Mouse (Mus musculus): ENCODE results near the gene Cnbd2. TPM values are rescaled to one million over a fixed set of nuclear protein-coding genes. Genes with fewer than 3 reads are reported as not detected.

The Cnbd2 gene
- polyA plus RNA-seq, 1 experiment = 1.6 TPM

- H3K4me3 ChIP-seq (ENCODE audit: control insufficient read depth, insufficient read depth, low read length) = no peak overlapping the region
- H3K27ac ChIP-seq (ENCODE audit: control insufficient read depth, insufficient read depth, low read length) = no peak overlapping the region
- no peaks in the 10 kb centered on the region for H3K36me3 ChIP-seq (ENCODE audit: control insufficient read depth, insufficient read depth, low read length)
- H3K27me3 ChIP-seq (ENCODE audit: control insufficient read depth, insufficient read depth, low read length) = no peaks in the 10 kb centered on the region
- no peak for DNase-seq
- TF ChIP-seq CTCF (IDR thresholded peaks at IDR 0.05; ENCODE audit: borderline replicate concordance, control insufficient read depth, extremely low read depth, insufficient read depth, low read length, poor library complexity) (no peak), POLR2A (IDR thresholded peaks at IDR 0.05; ENCODE audit: control insufficient read depth, extremely low read depth, insufficient read depth, low read length, poor library complexity) (no peak)
- H3K4me1 ChIP-seq (replicated peaks; ENCODE audit: control insufficient read depth, insufficient read depth, low read length) = no peaks in the 10 kb centered on the region
These were observed 6.4 kb downstream of the Cnbd2 start for GRCm38 (mm10) chr2:156318491-156318890.

GRCm38 (mm10) chr2:156321538-156321937 is 9.4 kb downstream of the Cnbd2 start:
- DNase-seq = no peak
- TF ChIP-seq CTCF (IDR thresholded peaks at IDR 0.05; ENCODE audit: borderline replicate concordance, control insufficient read depth, extremely low read depth, insufficient read depth, low read length, poor library complexity) = no peak
- no peak for TF ChIP-seq POLR2A (IDR thresholded peaks at IDR 0.05; ENCODE audit: control insufficient read depth, extremely low read depth, insufficient read depth, low read length, poor library complexity)
- H3K4me1 ChIP-seq (replicated peaks; ENCODE audit: control insufficient read depth, insufficient read depth, low read length) = no peaks in the 10 kb centered on the region

GRCm38 (mm10) chr2:156324116-156324588 is 12.1 kb downstream of the Cnbd2 start:
- TF ChIP-seq CTCF (IDR thresholded peaks at IDR 0.05; ENCODE audit: borderline replicate concordance, control insufficient read depth, extremely low read depth, insufficient read depth, low read length, poor library complexity) = no peak
- TF ChIP-seq POLR2A (IDR thresholded peaks at IDR 0.05; ENCODE audit: control insufficient read depth, extremely low read depth, insufficient read depth, low read length, poor library complexity) = no peak
- Histone ChIP-seq H3K4me1 (replicated peaks; ENCODE audit: control insufficient read depth, insufficient read depth, low read length) (no peaks in the 10 kb centered on the region), H3K27me3 (ENCODE audit: control insufficient read depth, insufficient read depth, low read length) (no peaks in the 10 kb centered on the region), H3K36me3 (ENCODE audit: control insufficient read depth, insufficient read depth, low read length) (no peaks in the 10 kb centered on the region), H3K4me3 (ENCODE audit: control insufficient read depth, insufficient read depth, low read length) (no peak overlapping the region), H3K27ac (ENCODE audit: control insufficient read depth, insufficient read depth, low read length) (no peak overlapping the region)
- no peak for DNase-seq
- whole genome bisulfite sequencing = 22% methylated on average over 6 of the region's 6 CpGs

More at GRCm38 (mm10) chr2:156321538-156321937, 9.4 kb downstream of the Cnbd2 start:
- Histone ChIP-seq H3K36me3 (ENCODE audit: control insufficient read depth, insufficient read depth, low read length) (no peaks in the 10 kb centered on the region), H3K27me3 (ENCODE audit: control insufficient read depth, insufficient read depth, low read length) (no peaks in the 10 kb centered on the region), H3K4me3 (ENCODE audit: control insufficient read depth, insufficient read depth, low read length) (no peak overlapping the region), H3K27ac (ENCODE audit: control insufficient read depth, insufficient read depth, low read length) (no peak overlapping the region)
- 92% methylated on average over 6 of the region's 6 CpGs for WGBS

GRCm38 (mm10) chr2:156324681-156325080 is 12.6 kb downstream of the Cnbd2 start:
- H3K27ac ChIP-seq (ENCODE audit: control insufficient read depth, insufficient read depth, low read length) = no peak overlapping the region
- H3K4me3 ChIP-seq (ENCODE audit: control insufficient read depth, insufficient read depth, low read length) = no peak overlapping the region
- WGBS = 35% methylated on average over 5 of the region's 5 CpGs
- no peaks in the 10 kb centered on the region for H3K27me3 ChIP-seq (ENCODE audit: control insufficient read depth, insufficient read depth, low read length)
- TF ChIP-seq CTCF (IDR thresholded peaks at IDR 0.05; ENCODE audit: borderline replicate concordance, control insufficient read depth, extremely low read depth, insufficient read depth, low read length, poor library complexity) (no peak), POLR2A (IDR thresholded peaks at IDR 0.05; ENCODE audit: control insufficient read depth, extremely low read depth, insufficient read depth, low read length, poor library complexity) (no peak)
- H3K4me1 ChIP-seq (replicated peaks; ENCODE audit: control insufficient read depth, insufficient read depth, low read length) = no peaks in the 10 kb centered on the region
- H3K36me3 ChIP-seq (ENCODE audit: control insufficient read depth, insufficient read depth, low read length) = no peaks in the 10 kb centered on the region
- DNase-seq = no peak

- WGBS = 90% methylated on average over 1 of the region's 1 CpGs
- DNase-seq = no peak
- H3K4me3 ChIP-seq (ENCODE audit: control insufficient read depth, insufficient read depth, low read length) = no peak overlapping the region
These were observed 18.6 kb downstream of the Cnbd2 start for GRCm38 (mm10) chr2:156330681-156331080.

GRCm38 (mm10) chr2:156331446-156331965 is 19.4 kb downstream of the Cnbd2 start:
- H3K4me3 ChIP-seq (ENCODE audit: control insufficient read depth, insufficient read depth, low read length) = no peak overlapping the region
- H3K4me1 ChIP-seq (replicated peaks; ENCODE audit: control insufficient read depth, insufficient read depth, low read length) = no peaks in the 10 kb centered on the region
- TF ChIP-seq POLR2A (IDR thresholded peaks at IDR 0.05; ENCODE audit: control insufficient read depth, extremely low read depth, insufficient read depth, low read length, poor library complexity) (no peak), CTCF (IDR thresholded peaks at IDR 0.05; ENCODE audit: borderline replicate concordance, control insufficient read depth, extremely low read depth, insufficient read depth, low read length, poor library complexity) (no peak)
- H3K36me3 ChIP-seq (ENCODE audit: control insufficient read depth, insufficient read depth, low read length) = no peaks in the 10 kb centered on the region
- WGBS = 90% methylated on average over 7 of the region's 7 CpGs
- no peak overlapping the region for H3K27ac ChIP-seq (ENCODE audit: control insufficient read depth, insufficient read depth, low read length)
- no peak for DNase-seq
- no peaks in the 10 kb centered on the region for H3K27me3 ChIP-seq (ENCODE audit: control insufficient read depth, insufficient read depth, low read length)

More at GRCm38 (mm10) chr2:156330681-156331080, 18.6 kb downstream of the Cnbd2 start:
- TF ChIP-seq CTCF (IDR thresholded peaks at IDR 0.05; ENCODE audit: borderline replicate concordance, control insufficient read depth, extremely low read depth, insufficient read depth, low read length, poor library complexity) = no peak
- TF ChIP-seq POLR2A (IDR thresholded peaks at IDR 0.05; ENCODE audit: control insufficient read depth, extremely low read depth, insufficient read depth, low read length, poor library complexity) = no peak
- Histone ChIP-seq H3K27ac (ENCODE audit: control insufficient read depth, insufficient read depth, low read length) (no peak overlapping the region), H3K4me1 (replicated peaks; ENCODE audit: control insufficient read depth, insufficient read depth, low read length) (no peaks in the 10 kb centered on the region), H3K36me3 (ENCODE audit: control insufficient read depth, insufficient read depth, low read length) (no peaks in the 10 kb centered on the region), H3K27me3 (ENCODE audit: control insufficient read depth, insufficient read depth, low read length) (no peaks in the 10 kb centered on the region)

GRCm38 (mm10) chr2:156340078-156340477 is 28.0 kb downstream of the Cnbd2 start:
- TF ChIP-seq POLR2A (IDR thresholded peaks at IDR 0.05; ENCODE audit: control insufficient read depth, extremely low read depth, insufficient read depth, low read length, poor library complexity) (no peak), CTCF (IDR thresholded peaks at IDR 0.05; ENCODE audit: borderline replicate concordance, control insufficient read depth, extremely low read depth, insufficient read depth, low read length, poor library complexity) (no peak)
- no peaks in the 10 kb centered on the region for H3K36me3 ChIP-seq (ENCODE audit: control insufficient read depth, insufficient read depth, low read length)
- DNase-seq = no peak
- H3K27me3 ChIP-seq (ENCODE audit: control insufficient read depth, insufficient read depth, low read length) = no peaks in the 10 kb centered on the region
- H3K27ac ChIP-seq (ENCODE audit: control insufficient read depth, insufficient read depth, low read length) = no peak overlapping the region
- WGBS = 92% methylated on average over 4 of the region's 4 CpGs
- H3K4me1 ChIP-seq (replicated peaks; ENCODE audit: control insufficient read depth, insufficient read depth, low read length) = no peaks in the 10 kb centered on the region
- H3K4me3 ChIP-seq (ENCODE audit: control insufficient read depth, insufficient read depth, low read length) = no peak overlapping the region
